Mouse (Mus musculus) 3T3-L1 (cell line): ENCODE results near the gene Prps1.
"Not testable (repeated sequence)": the region's sequence is repeated elsewhere in the genome, so short reads cannot be mapped to it uniquely, and the experiment has no call there.

Experiments
- DNase-seq: peaks from one replicate; pipeline ENCODE4 v3.0.0-alpha.2; 2015; ENCODE audit warnings: low read depth, low spot score

Prps1 gene

DNA sequence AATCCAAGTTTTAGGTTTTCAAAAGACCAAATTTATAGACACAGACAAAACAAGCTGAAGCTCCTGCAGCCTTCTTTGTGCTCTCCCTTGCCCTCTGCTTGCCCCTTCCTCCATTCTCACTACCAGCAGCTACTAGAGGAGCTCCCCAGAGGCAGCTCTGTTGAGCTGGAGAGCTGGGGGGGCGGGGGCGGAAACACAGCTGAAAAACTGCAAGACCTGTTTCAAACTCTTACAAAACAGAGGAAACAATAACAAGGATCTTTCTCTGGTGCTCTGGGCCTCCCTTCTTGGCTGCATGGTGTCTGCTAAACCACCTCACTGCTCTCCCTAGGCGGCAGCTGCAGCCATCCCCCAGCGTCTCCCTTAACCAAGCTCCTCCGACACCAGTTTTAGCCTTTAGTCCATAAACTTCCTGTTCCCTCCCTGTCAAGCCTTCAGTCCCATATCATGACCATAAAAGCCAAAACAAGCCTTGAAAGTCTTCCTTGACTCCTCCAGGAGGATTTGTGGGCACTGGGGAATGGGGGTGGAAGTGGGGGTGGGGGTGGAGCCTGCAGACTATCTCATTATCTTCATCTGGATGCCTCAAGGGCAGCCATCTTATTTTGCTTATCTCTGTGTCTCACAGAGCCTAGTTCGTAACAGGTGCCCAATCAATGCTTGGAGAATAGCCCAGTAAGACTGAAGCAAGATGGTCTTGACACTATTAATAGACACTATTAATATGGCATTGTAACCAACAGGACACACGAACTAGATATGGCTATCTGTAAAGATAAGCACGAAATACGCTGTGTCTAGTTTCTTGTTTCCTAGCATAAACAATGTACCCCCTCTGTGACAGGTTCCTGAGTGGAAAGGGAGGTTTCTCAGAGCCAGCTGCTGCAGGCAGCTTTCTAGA is 45.2 kb downstream of the Prps1 start:
- no peak for DNase-seq

DNA sequence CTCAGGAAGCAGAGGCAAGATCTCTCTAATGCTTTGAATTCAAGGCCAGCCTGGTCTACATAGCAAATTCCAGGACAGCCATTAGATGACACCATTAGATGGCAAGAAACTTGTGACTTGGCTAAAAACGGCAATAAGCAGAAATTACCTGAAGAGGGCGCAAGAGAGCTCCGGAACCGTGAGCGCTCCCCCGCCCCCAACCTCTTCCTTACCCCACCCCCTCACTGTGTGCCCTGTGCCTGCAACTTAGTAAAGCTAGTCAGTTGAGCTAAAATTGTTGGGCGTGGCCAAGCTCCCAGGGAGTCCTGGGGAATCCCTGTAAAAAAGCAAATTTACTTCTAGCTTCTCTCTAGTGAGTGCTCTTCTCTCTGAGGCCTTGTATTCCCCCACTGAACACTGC is 47.5 kb downstream of the Prps1 start:
- DNase-seq: peak; percentile 78

DNA sequence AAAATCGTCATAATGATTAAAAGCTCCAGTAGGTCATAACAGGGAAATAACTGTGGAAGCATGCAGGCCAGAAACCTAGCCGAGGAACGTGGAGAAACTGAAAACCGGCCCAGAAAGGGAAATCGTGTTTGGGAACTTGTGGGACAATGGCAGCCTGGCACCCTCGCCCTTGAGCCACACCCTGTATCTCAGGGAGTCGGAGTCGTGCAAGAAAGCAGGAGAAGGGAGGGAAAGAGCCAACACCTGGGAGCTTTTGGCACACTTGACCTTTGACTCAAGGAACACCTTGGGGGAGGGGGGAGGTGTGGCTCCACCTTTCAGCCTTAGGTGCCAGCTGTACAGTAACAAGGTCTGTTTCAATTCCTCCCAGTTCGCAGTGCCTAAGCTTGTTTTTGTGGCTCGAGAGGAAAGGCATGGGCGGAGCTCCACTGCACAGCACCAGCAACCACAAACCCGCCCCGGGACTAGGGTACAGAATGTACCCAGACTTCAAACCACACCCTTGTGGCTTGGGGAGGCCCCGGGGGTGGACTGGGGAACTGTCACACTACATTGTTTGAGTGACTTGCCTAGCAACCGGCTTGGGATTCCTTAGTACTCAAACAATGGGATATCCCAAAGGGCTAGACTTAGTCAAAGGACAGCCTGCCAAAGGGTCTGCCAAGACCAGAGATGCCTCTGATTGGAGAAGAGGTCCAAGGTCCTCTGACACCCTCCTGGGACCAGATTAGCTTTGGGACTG is 49.3 kb downstream of the Prps1 start:
- peak; percentile 52 for DNase-seq

DNA sequence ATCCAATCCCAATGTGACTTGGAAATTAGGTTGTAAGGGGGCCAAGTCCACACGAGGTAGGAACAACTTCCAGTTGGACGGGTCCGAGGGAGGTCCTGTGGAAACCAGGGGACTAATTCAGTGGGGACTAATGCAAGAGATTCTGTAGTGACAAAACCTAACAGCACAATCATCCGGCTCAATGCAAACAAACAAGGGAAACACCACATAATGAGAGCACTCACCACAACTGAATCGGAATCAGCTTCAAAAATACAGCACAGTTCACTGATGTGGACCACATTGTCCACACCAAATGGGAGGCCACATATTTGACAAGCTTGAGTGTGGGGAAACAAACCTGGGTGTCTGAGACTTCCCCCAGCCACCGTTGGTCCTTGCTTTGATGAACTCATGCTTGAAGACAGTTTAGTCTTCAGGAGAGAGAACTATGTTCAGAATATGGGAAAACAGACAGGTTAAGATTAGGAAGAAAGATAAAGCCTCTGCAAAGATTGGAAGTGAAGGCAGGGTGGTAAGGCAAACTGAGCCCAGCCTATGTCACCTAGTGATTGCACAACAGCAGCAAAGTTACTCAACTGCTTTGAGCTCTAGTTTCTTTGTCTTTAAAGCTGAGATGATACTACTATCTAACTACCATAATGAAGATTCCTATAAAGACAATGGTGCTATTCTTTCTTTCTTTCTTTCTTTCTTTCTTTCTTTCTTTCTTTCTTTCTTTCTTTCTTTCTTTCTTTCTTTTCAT is 50.2 kb downstream of the Prps1 start:
- no peak for DNase-seq

DNA sequence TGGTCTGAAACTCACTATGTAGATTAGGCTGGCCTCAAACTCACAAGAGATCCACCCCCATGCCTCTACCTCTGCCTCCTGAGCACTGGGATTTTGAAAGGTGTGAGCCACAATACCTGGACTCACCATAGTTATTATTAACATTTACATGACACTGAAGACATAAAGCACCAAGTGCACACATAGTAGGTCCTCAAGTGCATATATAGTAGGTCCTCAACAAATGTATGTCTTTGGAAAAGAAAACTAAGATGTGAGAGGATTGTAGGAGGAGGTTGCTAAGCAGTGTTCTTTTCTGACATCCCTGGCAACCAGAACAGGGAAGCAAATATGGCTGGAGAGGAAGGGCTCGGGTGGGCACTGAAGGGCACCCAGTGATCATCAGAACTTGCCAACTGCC is 51.0 kb downstream of the Prps1 start:
- no peak for DNase-seq

DNA sequence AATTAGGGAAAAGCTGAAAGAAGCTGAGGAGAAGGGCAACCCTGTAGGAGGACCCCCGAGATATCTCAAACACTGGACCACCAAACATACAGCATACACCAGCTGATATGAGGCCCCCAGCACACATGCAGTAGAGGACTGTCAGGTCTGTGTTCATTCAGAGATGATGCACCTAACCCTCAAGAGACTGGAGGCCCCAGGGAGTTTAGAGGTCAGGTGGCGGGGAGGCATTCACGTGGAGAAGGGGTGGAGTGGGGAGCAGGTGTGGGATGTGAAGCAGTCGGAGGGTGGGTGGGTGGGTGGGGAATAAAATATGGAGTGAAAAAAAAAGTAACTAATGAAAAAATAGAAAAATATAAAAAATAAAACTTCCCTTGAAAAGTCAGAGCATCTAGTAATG is 52.4 kb downstream of the Prps1 start:
- not testable (repeated sequence) for DNase-seq

DNA sequence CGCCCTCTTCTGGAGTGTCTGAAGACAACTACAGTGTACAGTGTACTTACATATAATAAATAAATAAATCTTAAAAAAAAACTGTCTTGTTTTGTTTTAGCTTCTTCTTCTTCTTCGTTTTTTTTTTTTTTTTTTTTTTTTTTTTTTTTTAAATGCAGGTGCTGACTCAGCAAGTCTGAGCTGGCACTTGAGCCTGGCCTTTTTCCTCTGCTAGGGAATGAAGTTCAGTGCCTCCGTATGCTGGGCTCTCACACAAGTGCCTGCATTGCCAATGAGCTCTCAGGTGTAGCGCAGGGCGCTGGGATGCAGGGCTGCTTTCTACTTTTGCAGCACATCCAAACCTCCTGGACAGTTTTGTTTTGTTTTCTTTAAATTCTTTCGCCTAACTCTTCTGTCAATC is 53.4 kb downstream of the Prps1 start:
- no peak for DNase-seq

DNA sequence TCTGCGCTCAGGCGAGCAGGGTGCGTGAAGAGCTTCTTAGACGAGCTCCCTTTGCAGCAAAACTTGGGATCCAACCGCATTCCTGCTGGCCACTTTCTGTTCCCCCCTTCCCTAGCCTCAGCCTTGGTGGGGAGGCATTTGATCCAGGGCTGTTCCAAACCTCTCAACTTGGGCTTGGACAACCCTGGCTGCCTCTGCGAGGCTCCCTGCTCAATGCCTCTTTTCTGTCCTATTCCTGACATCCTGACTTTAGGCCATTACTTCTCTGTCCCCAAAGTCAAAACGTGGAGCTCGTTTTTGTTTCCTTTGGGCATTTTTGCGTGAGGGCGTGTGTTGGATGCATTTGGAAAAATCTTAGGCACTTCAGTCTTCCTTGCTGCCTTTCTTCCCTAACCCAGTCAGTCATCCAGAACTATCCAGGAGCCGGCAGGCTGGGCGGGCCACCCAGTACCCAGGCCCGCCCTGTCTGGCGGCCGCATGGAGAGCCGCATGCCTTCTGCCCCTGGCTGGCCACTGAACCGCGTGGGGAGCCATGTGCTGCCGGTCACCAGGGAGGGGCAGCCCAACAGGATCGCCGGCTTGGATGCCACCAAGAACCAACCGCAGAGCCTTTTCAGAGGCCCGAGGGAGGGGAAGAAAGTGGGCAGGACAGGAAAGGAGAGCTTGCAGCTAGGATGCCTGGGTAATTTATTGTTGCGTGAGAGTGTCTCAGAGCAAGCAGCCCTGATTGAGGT is 54.5 kb downstream of the Prps1 start:
- no peak for DNase-seq

DNA sequence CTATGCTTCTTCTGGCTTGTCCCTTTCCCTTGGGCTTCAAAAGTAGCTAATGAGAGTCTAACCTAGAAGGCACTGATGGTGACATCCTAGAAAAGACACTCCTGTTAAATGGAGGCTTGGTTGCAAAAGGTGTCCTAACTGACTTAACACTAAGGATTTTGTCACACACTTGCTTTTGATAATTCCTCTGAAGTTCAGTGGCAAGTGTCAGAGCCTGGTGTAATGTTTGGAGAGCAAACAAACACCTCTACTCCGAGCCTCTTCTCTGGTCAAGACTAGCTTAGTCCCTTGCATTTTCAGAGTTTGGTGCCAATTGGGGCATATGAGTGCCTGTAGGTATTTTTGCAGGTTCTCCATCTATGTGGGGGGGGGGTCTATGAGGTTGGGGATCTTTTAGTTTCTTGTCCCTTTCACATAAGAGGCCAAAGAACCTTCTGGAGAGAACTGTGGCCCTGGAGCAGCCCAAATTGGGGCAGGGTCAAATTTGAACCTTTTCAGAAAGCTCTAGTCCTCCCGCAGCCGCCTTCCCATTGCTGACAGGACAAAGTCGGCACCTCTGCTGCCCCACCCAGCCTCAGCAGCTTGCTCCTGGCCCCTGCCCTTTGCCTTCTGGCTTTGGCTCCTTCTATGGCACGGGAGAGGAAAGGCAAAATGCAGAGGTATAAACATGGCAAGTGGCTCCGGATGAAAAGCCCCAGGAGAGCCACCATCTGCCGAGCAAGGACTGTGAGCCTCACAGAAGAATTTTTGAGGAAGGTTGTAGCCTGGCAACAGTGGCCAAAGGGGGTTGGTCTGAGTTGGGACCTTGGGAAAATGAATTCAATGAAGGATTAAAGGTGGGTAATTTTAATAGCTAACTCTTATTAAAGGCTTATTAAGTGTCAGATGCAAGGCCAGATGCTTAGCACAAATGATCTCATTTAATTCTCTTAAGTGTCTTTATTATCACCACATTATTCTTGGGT is 55.6 kb downstream of the Prps1 start:
- no peak for DNase-seq

DNA sequence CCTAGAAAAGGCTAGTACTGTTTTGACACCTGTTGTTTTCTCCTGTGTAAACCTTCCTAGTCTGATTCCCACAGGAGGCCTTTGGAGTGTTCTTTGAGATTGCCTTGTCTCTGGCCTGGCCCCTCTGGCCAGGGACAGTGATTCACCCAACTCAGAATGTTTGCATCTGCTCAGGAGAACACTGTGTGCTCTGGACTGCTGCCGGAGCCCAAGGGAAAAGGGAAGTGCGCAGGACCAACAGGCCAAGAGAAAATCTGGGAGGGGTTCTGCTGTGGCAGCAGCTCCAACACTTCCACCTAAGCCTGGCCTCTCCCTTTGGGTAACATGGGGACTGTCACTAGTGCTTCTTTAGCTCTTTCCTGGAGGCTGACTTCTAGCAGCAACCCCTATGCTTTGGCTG is 57.0 kb downstream of the Prps1 start:
- DNase-seq: no peak

DNA sequence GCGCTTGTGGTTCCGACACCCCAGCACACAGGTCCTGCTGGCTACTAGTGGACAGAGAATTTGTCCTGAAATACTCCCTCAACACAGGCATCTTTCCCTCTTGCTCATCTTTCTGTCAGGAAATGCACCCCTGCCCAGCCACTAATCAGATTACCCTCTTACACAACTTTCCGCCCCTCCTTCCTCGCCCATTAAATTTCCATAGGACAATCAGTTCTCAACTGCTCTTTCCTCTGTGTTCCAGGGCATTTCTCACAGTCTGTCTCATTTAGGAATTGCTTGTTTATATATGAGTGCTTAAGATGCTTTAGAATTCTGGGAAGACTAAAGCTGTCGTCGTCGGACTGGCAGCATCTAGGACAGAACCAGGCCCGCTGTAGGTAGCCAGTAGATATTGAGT is 61.9 kb downstream of the Prps1 start:
- no peak for DNase-seq

DNA sequence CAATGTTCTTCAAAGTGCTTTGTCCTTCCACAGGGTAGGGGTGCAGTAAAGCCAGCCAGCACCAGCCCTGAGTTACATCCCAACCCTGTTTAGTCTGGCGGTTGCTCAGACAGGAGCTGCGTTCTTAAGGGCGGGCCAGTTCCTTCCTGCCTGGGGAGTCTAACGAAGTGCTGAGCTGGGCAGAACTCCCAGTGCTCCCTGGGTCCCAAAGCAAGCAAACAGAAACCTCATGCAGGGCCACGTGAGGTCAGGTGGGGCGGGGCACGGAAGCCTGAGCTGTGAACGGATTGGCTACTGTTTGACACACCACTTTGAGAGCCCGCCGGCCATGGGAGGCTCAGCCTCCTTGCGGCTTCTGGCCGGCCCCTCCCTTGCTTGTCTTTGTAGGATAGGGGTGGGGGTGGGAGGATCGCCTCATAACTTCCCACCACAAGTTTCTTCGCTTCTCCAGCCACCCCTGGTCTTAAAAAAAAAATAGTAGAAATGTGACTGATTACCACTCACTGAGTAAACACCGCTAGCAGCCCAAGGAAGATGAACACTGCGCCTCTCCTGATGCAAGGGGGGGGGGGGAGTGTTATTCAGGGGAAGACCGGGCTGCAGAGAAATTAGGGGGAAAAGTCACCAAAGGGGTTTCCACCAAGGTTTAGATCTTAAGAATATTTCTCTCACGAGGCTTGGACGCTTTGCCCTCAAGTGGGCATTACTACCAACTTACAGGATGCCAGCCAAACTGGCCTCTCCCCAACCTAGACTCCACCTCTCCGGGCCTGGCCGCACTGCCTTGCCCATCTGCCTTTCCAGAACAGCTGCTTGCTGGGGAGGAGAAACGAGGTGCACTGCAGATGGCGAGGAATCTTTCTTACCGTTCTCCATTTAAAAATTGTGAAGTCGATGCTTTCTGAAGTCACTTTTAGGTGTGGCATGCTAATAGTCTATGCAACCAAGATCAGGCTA is 64.0 kb downstream of the Prps1 start:
- peak; percentile 90 for DNase-seq

DNA sequence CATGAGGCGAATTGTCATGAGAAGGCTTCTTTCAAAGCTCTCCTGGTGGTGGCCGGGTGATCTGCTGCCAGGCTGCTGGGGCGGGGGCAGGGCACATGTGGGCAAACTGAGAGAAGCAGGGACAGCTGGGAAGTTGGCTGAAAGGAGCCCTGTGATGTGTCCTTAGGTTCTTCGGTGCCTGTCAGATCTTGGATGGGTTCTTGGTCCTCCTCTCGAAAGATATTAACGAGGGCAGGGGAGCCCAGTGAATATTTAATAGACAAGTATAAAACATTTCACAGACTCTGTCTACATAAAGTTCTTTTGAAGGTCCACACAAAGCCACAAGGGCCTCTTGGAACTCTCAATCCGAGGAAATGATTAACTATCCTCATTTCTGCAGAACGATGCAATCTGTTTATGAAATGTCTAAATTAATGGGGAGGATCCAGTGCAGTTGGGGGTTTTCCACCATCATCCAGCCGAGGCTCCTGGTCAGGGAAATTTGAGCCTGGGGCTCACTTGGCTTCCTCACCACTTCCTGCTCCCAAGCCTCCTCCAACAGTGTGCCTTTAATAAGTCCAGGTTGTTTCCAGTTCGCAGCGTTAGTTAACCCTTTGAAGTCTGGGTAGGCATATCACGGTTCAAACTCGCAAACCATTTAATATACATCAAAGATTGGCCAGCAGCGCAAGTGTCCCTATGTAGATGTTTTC is 65.8 kb downstream of the Prps1 start:
- DNase-seq: no peak

DNA sequence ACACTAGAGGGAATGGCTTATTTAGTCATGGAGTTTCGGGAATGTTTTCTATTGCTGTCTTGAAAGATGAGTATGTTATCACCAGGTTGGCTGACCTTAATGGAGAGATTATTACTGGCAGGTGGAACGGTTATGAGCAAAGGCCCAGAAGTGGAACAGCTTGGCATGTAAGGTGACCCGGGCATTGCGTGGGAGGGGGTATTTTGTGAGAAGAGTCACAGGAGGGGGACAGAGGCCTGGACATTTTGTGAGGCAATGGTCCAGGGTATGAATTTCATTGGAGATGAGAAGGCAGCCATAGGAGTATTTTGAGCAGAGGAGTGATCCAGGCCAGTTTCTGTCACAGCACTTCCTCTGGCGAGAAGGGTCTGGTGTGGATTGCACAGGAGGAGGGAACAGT is 67.8 kb downstream of the Prps1 start:
- DNase-seq: no peak
